Mouse (Mus musculus) heart, embryonic 16.5 days (tissue): ENCODE results near the gene Nup93. TPM values are rescaled to one million over a fixed set of nuclear protein-coding genes. Genes with fewer than 3 reads are reported as not detected.
A peak's percentile ranks its signal among the peaks of the same experiment; 100 is the strongest.

ENCODE experiments used
- ATAC-seq: fragments of 200-750 bp; cut with Nextera tagmentation; replicated peaks from 2 replicates; pipeline ENCODE4 v1.8.0; 2017; ENCODE audit warnings: moderate number of reproducible peaks; ENCODE audit not compliant: insufficient read depth, low FRiP score; ENCODE audit errors: extremely low read depth
- H3K27ac ChIP-seq: fragments of 300-500 bp; sonication (generic); 2 replicates; pipeline ENCODE4 v1.5.1; 2014; ENCODE audit warnings: mild to moderate bottlenecking, low read length, control low read depth, moderate library complexity
- H3K27me3 ChIP-seq: fragments of 300-500 bp; sonication (generic); 2 replicates; pipeline ENCODE4 v1.6.1; 2014; ENCODE audit warnings: low read length, mixed read lengths; ENCODE audit not compliant: control insufficient read depth, insufficient read depth
- H3K36me3 ChIP-seq: fragments of 300-500 bp; sonication (generic); 2 replicates; pipeline ENCODE4 v1.6.1; 2014; ENCODE audit not compliant: control insufficient read depth, insufficient read depth
- H3K4me1 ChIP-seq: fragments of 300-500 bp; sonication (generic); 2 replicates; pipeline ENCODE4 v1.6.1; 2014; ENCODE audit warnings: low read length, mixed read lengths; ENCODE audit not compliant: control insufficient read depth, insufficient read depth
- H3K4me2 ChIP-seq: fragments of 300-500 bp; sonication (generic); 2 replicates; pipeline ENCODE4 v1.6.1; 2014; ENCODE audit warnings: low read depth, mild to moderate bottlenecking, control low read depth, low read length
- H3K4me3 ChIP-seq: fragments of 300-500 bp; sonication (generic); 2 replicates; pipeline ENCODE4 v1.5.1; 2014; ENCODE audit warnings: mild to moderate bottlenecking, control low read depth, low read length
- H3K9ac ChIP-seq: fragments of 300-500 bp; sonication (generic); 2 replicates; pipeline ENCODE4 v1.6.1; 2014; ENCODE audit warnings: low read length, control low read depth
- H3K9me3 ChIP-seq: fragments of 300-500 bp; sonication (generic); replicated peaks from 2 replicates; pipeline ENCODE4 v1.6.1; 2016; ENCODE audit warnings: low read length; ENCODE audit not compliant: control insufficient read depth
- WGBS: fragments of 180-500 bp; shearing (Covaris S2); extraction: QIAGEN DNeasy Blood & Tissue Kit; methylation state at CpG from one replicate; pipeline ENCODE4 v1.1.7; 2014; 5-methylcytosine and 5-hydroxymethylcytosine counted together
- polyA plus RNA-seq: library from polyadenylated mRNA; unstranded; fragments of >200 nt; fragmentation: Nextera tagmentation; extraction: Ambion mirVana; gene quantifications from 2 replicates; pipeline ENCODE4 v1.2.1, GENCODE M21; 2015

The Nup93 gene
- polyA plus RNA-seq, 1 experiment from 2014 or later = 60.3 TPM

- no peak for ATAC-seq
- Histone ChIP-seq H3K4me2 (no peak overlapping the region), H3K36me3 (no peaks in the 10 kb centered on the region), H3K9ac (no peak overlapping the region), H3K4me3 (no peak overlapping the region), H3K27ac (no peak overlapping the region), H3K9me3 (no peaks in the 10 kb centered on the region), H3K4me1 (no peaks in the 10 kb centered on the region), H3K27me3 (no peaks in the 10 kb centered on the region)
- WGBS = 45% methylated on average over 5 of the region's 5 CpGs
Measured at GRCm38 (mm10) chr8:94333345-94333744, 119.0 kb downstream of the Nup93 start.

DNA sequence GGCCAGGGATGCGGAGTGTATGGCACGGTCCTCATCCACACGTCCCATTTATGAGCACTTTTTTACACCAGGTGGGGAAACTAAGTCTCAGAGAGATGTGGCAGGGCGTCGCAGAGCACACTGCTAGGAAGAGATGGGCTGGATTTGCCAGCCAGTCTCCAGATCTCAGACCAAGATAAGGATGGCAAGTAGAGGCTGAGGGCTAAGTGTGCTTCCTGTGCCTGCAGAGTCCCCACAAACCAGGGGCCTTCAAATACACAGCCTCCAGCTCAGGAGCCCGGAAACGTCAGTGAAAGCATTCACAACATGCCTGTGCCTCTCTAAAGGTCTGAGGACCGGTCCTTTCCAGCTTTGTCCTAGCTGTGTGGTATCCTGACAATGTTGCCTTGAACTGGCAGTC, 123.2 kb downstream of the Nup93 start:
- ATAC-seq = no peak
- WGBS = 74% methylated on average over 8 of the region's 8 CpGs

GRCm38 (mm10) chr8:94340796-94341195, 126.4 kb downstream of the Nup93 start:
- Histone ChIP-seq H3K4me2 (no peak overlapping the region), H3K27ac (no peak overlapping the region), H3K9me3 (no peaks in the 10 kb centered on the region), H3K36me3 (no peaks in the 10 kb centered on the region), H3K27me3 (no peaks in the 10 kb centered on the region), H3K9ac (no peak overlapping the region), H3K4me1 (no peaks in the 10 kb centered on the region), H3K4me3 (no peak overlapping the region)
- WGBS = 67% methylated on average over 7 of the region's 7 CpGs
- no peak for ATAC-seq

More for the DNA sequence above, 123.2 kb downstream of the Nup93 start:
- Histone ChIP-seq H3K27me3 (no peaks in the 10 kb centered on the region), H3K9ac (no peak overlapping the region), H3K4me1 (no peaks in the 10 kb centered on the region), H3K36me3 (no peaks in the 10 kb centered on the region), H3K4me2 (no peak overlapping the region), H3K27ac (no peak overlapping the region), H3K4me3 (no peak overlapping the region), H3K9me3 (no peaks in the 10 kb centered on the region)

DNA sequence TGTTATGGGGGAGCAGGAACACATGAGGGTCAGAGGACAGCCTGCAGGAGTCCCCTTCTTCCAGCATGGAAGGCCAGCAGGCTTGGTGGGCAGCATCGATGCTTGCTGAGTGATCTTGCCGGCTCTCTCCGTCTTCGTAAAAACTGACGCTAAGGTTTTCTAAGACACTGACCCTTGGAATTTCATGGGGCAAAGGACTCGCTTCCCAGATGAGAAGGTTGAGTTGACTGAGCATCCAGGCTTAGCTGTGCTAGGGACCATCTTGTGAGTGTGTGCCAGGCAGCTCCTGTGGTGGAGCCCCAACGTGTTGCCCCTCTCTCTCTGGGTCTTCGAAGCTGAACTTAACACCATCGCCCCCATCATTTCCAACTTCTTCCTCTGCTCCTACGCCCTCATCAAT, 128.3 kb downstream of the Nup93 start:
- Histone ChIP-seq H3K9me3 (no peaks in the 10 kb centered on the region), H3K4me3 (no peak overlapping the region), H3K4me2 (no peak overlapping the region), H3K36me3 (no peaks in the 10 kb centered on the region), H3K27ac (no peak overlapping the region), H3K4me1 (no peaks in the 10 kb centered on the region), H3K9ac (no peak overlapping the region), H3K27me3 (no peaks in the 10 kb centered on the region)
- WGBS = 82% methylated on average over 10 of the region's 10 CpGs
- ATAC-seq = no peak

- Histone ChIP-seq H3K27ac (no peak overlapping the region), H3K4me3 (no peak overlapping the region), H3K36me3 (no peaks in the 10 kb centered on the region), H3K27me3 (no peaks in the 10 kb centered on the region), H3K9ac (no peak overlapping the region), H3K9me3 (no peaks in the 10 kb centered on the region), H3K4me1 (peaks cover 2% of the 10 kb centered on the region), H3K4me2 (no peak overlapping the region)
- WGBS = 7% methylated on average over 6 of the region's 6 CpGs
- 0 out of 2 replicates have a peak, but pooled peaks have one; percentile 35 for ATAC-seq
Measured at GRCm38 (mm10) chr8:94343290-94343689, 128.9 kb downstream of the Nup93 start.

DNA sequence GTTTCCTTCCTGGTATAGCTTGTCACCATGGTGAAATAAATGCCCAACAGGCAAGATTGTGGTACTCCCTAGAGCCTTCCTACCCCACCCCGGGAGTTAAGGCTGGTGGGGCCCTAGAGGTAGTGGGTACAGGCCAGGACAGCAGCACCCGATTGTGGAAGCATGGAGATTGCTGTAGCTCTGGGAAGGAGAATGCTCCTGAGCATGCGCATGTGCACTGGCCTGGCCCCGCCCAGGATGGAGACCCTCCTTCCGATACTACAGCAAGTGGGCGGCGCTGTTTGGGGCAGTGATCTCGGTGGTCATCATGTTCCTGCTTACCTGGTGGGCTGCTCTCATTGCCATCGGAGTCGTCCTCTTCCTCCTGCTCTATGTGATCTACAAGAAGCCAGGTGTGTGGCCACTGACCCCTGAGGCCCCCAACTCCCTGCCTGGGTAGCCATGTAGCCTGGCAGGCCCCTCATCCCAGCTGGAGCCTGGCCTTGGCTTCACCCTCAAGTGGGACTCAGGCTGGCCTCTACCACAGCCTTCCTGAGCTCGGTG, 129.5 kb downstream of the Nup93 start:
- WGBS = 75% methylated on average over 11 of the region's 11 CpGs
- Histone ChIP-seq H3K36me3 (no peaks in the 10 kb centered on the region), H3K4me2 (no peak overlapping the region), H3K4me3 (no peak overlapping the region), H3K27me3 (no peaks in the 10 kb centered on the region), H3K9ac (no peak overlapping the region), H3K4me1 (peaks cover 5% of the 10 kb centered on the region), H3K27ac (no peak overlapping the region), H3K9me3 (no peaks in the 10 kb centered on the region)
- no peak for ATAC-seq

DNA sequence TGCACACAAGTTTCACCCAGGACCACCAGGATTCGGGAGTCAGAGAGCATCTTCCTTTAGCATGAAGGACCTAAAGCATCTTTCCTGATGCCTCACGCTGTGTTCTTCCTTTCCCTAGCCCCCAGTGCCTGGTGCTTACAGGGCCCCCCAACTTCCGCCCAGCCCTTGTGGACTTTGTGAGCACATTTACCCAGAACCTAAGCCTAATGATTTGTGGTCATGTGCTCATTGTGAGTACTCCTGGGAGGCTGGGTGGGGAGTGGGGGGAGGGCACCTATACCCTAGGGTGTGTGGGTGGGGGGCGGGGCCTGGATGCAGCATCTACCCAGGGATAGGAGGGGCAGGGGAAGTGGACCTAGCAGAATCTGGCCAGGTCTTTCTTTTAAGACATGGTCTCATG, 131.3 kb downstream of the Nup93 start:
- Histone ChIP-seq H3K4me2 (no peak overlapping the region), H3K9me3 (no peaks in the 10 kb centered on the region), H3K4me1 (peaks cover 5% of the 10 kb centered on the region), H3K27ac (no peak overlapping the region), H3K27me3 (no peaks in the 10 kb centered on the region), H3K36me3 (no peaks in the 10 kb centered on the region), H3K9ac (no peak overlapping the region), H3K4me3 (no peak overlapping the region)
- WGBS = 85% methylated on average over 4 of the region's 4 CpGs
- no peak for ATAC-seq

DNA sequence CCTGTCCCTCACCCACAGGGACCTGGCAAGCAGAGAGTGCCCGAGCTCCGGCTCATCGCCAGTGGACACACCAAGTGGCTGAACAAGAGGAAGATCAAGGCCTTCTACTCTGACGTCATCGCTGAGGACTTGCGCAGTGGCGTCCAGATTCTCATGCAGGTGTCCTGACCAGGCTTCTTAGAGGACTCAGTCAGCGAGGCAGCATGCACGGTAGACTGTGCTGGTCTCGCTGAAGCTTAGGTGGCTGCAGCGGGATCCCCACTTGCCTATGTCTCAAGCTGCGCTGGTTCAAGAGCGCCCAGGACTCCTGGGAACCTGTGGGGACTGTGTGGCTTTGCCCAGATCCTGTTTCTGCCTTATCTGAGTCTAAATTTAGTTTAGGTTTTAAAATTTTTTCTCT, 131.9 kb downstream of the Nup93 start:
- Histone ChIP-seq H3K36me3 (no peaks in the 10 kb centered on the region), H3K4me3 (no peak overlapping the region), H3K4me1 (peaks cover 5% of the 10 kb centered on the region), H3K9me3 (no peaks in the 10 kb centered on the region), H3K4me2 (no peak overlapping the region), H3K27me3 (no peaks in the 10 kb centered on the region), H3K27ac (no peak overlapping the region), H3K9ac (no peak overlapping the region)
- ATAC-seq = no peak
- WGBS = 85% methylated on average over 13 of the region's 13 CpGs

DNA sequence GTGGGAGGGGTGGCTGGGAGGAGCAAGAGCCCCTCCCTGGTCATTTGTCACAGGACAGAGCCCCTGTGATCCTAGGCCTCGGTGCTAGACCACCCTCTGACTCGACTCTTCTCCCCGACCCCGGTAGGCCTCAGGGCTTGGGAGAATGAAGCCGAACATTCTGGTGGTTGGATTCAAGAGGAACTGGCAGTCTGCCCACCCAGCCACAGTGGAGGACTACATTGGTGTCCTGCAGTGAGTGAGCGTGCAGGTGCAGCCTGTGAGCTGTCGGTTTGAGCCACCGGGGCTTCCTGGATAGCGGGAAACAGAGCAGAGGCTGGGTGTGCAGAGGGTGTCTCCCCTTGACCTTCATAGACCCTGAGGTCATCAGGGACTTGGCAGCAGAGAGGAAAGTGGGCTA, 134.1 kb downstream of the Nup93 start:
- Histone ChIP-seq H3K27ac (no peak overlapping the region), H3K4me2 (no peak overlapping the region), H3K27me3 (no peaks in the 10 kb centered on the region), H3K4me1 (peaks cover 5% of the 10 kb centered on the region), H3K36me3 (no peaks in the 10 kb centered on the region), H3K9me3 (no peaks in the 10 kb centered on the region), H3K9ac (0 out of 2 replicates have a peak overlapping the region, but pooled peaks have one; percentile 24), H3K4me3 (no peak overlapping the region)
- peak; percentile 50; the same call in 1 of the 2 replicates for ATAC-seq
- 43% methylated on average over 9 of the region's 9 CpGs for WGBS
